Mouse (Mus musculus): ENCODE data around the gene Adssl1. TPM values are rescaled to one million over a fixed set of nuclear protein-coding genes. Genes with fewer than 3 reads are reported as not detected.
A peak's percentile ranks its signal among the peaks of the same experiment; 100 is the strongest.

Adssl1 gene
- polyA plus RNA-seq (2012; ENCODE audit: insufficient read depth, insufficient read length, missing spikeins) = 34.5 and 46.5 TPM in 2 replicates

DNA sequence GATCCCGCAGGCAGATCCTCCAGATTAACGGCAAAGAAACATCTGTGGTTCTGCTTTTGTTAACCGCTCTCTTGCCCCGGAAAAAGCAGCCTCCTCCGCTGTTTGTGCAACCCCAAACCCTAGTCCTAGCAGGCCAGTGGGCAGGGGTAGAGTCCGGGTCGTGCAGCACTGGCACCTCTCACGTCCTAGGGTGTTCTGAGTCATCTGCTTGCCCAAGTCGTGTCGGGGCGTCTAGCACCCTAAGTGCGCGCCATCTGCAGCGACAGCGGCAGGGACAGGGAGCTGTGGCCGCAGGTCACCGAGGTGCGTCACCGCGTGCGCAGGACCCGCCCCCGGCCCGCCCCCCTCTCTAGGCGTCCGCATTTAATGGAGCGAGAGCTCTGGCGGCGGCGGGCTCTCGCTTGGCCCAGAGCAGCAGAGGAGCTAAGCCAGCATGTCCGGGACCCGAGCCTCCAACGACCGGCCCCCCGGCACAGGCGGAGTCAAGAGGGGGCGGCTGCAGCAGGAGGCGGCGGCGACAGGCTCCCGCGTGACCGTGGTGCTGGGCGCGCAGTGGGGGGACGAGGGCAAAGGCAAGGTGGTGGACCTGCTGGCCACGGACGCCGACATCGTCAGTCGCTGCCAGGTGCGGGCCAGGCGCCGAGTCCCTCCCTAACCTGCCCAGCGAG is at the start of gene Adssl1:
Adssl1 (plus strand) TSS at position 360 of the 668 bp plus-strand sequence.
- H3K4me3 ChIP-seq (ENCODE audit: insufficient read depth, low read depth, low read length) = peak within 1 kb of the TSS; percentile 69
- peak within 1 kb of the TSS; percentile 82 for H3K27ac ChIP-seq (replicated peaks; ENCODE audit: low read depth, low read length)
- peaks cover 10% of the 10 kb centered on the region for H3K4me1 ChIP-seq (ENCODE audit: control insufficient read depth, insufficient read depth, insufficient read length, low read length)

DNA sequence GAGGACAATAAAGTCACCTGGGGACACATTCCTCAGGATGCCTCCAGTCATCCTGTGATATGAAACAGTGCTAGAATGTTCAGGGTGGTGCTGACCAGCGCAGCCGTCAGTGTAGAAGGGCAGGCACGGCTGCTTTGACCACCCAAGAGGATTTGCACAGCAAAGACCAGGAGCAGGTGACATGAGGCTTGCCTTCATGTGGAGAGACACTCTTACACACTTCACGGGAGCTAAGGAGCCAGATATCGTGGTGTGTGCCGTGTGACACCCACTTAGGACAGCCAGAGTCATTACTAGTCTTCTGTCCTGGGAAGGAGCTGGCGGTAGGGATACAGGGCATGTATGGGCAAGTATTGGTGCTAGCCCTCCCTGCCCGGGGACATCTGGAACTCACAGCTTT is 49.7 kb upstream of the Adssl1 start:
- no peak overlapping the region for H3K4me3 ChIP-seq (ENCODE audit: insufficient read depth, low read depth, low read length)
- no peak overlapping the region for H3K27ac ChIP-seq (replicated peaks; ENCODE audit: low read depth, low read length)
- H3K4me1 ChIP-seq (ENCODE audit: control insufficient read depth, insufficient read depth, insufficient read length, low read length) = no peaks in the 10 kb centered on the region

DNA sequence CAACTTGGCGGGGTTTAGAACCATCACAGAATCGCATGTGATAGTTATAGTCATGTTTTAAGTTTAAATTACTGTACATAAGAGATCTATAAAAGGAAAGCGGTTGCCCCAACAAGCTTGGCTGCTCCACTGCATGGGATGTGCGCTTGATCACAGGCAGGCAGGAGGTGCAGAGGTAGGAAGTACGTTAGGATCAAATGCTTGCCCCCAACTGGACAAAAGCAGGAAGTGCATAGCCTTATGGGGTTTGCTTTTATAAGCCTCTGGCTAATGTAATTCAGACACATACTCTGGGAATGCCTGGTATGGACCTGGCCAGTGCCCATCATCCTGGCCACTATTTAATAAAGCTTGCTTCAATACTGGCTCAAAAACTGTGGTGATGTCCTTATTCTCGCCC is 48.8 kb upstream of the Adssl1 start:
- Histone ChIP-seq H3K4me1 (ENCODE audit: control insufficient read depth, insufficient read depth, insufficient read length, low read length) (peaks cover 4% of the 10 kb centered on the region), H3K4me3 (ENCODE audit: insufficient read depth, low read depth, low read length) (no peak overlapping the region), H3K27ac (replicated peaks; ENCODE audit: low read depth, low read length) (no peak overlapping the region)

DNA sequence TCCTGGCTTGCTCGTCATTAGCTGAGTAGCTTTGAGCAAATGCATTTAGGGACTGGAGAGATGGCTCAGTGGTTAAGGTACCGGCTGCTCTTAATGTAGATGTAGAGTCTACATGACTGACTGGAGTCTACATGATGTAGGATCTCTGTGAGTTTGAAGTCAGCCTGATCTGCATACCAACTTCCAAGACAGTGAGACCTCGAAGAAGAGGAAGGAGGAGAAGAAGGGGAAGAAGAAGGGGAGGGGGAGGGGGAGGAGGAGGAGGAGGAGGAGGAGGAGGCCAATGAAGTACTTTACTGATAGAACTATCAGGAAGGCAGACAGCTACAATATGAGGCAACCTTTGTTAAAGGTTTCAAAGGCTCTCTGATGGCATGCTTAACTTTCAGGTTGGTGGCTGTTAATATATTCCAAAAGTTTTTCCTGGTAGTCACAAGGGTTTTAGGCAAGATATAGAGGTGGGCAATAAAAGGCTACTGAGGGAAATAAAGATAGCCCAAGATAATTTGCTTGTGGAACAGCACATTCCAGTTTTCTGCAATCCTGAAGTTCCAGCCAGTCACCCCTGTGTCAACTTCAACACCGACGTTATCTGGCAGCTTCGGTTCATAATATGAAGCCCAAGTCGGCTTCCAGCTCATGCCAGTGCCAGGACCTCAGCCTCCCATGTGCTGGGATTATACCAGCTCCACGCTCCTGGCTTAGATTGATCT is 44.4 kb upstream of the Adssl1 start:
- H3K4me1 ChIP-seq (ENCODE audit: control insufficient read depth, insufficient read depth, insufficient read length, low read length) = peaks cover 12% of the 10 kb centered on the region
- no peak overlapping the region for H3K27ac ChIP-seq (replicated peaks; ENCODE audit: low read depth, low read length)
- no peak overlapping the region for H3K4me3 ChIP-seq (ENCODE audit: insufficient read depth, low read depth, low read length)

DNA sequence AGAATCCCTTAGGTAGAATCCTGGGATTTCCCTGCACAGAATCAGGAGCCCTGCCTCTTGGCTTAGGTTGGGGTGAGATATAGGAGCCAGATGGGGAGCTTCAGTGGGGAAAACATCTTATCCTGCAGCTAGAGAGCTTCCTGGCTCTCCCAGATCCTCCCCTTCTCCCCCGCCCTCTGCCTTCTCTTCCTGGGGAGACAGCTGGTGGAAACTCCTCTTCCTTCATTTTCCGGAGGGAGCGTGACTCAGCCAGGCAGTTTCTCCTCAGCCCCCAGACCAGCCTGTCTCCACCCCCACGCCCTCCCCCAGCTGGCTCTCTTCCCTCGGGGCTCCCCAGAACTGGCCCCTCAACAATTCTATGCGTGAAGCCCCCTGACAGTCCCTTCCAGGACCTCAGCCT is 43.5 kb upstream of the Adssl1 start:
- Histone ChIP-seq H3K4me3 (ENCODE audit: insufficient read depth, low read depth, low read length) (no peak overlapping the region), H3K4me1 (ENCODE audit: control insufficient read depth, insufficient read depth, insufficient read length, low read length) (peaks cover 14% of the 10 kb centered on the region), H3K27ac (replicated peaks; ENCODE audit: low read depth, low read length) (no peak overlapping the region)

DNA sequence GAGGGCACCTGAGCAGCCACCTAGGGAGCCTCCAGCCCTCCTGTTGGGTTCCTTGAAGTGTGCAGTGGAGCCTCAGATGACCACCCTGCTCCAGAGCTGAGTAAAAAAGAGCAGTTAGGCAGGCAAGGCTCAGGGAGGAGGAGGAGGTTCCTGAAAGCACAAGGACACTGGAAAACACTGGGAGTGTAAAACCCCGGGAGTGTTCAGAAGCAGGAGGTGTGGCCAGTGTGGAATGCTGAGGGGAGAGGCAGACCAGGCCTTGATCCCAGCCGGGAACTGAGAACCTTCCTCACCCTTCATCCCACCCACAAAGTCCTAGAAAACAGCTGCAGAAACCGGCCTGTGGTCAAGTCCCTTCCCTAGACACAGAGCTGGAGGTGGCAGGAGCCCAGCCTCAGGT is 43.1 kb upstream of the Adssl1 start:
- H3K4me1 ChIP-seq (ENCODE audit: control insufficient read depth, insufficient read depth, insufficient read length, low read length) = peaks cover 14% of the 10 kb centered on the region
- H3K4me3 ChIP-seq (ENCODE audit: insufficient read depth, low read depth, low read length) = no peak overlapping the region
- H3K27ac ChIP-seq (replicated peaks; ENCODE audit: low read depth, low read length) = no peak overlapping the region

DNA sequence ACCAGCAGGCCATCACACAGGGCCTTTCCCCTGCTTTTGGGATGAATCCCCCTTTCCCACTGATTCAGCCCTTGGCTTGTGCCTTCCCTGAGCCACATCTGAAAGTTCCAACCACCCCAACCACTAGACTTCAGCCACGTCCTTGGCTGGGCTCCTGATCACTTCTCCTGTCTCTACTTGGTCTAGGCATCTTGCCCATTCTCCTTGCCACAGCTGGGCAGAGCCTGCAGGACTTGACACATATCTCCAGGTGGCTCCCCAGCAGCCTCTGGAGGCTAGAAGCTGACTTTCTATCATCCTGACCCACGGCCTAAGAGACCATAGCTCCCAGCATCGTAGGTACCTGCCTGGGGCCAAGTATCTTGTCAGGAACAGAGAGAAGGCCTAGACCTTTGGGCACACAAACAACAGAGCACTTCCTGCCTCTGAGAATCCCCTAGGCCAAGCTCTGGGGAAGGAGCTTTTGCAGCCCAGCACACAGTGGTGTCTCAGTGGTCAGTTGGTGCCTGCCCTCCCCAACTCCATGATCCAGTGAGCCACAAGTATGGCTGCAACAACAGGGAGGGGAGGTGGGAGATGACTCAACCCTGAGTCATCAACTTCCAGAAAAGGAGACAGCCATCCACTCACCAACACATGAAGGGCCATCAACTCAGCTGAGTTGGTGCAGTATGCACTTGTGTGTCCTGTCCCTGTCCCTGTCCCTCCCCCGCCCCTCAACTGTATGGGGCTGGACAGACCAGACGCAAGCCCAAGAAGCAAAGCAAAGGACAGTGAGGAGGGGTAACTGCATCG is 41.4 kb upstream of the Adssl1 start:
- Histone ChIP-seq H3K4me1 (ENCODE audit: control insufficient read depth, insufficient read depth, insufficient read length, low read length) (peaks cover 14% of the 10 kb centered on the region), H3K4me3 (ENCODE audit: insufficient read depth, low read depth, low read length) (no peak overlapping the region), H3K27ac (replicated peaks; ENCODE audit: low read depth, low read length) (no peak overlapping the region)

DNA sequence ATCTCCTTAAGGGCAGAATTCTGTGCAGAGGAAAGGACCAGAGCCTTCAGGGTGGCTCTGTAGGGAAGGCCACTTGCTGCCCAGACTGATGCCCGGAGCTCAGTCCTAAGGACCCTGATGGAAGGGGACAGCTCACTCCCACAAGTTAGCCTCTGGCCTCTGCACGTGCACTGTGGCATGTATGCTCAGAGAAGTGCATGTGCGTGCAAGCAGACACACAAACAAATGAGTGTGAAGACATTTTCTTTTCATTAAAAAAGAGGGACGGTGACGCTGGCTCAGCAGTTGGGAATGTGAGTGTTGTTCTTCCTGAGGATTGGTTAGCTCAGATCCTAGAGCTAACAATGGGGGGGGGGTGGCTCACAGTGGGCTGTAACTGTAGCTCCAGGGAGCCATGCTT is 40.4 kb upstream of the Adssl1 start:
- no peak overlapping the region for H3K27ac ChIP-seq (replicated peaks; ENCODE audit: low read depth, low read length)
- peaks cover 14% of the 10 kb centered on the region for H3K4me1 ChIP-seq (ENCODE audit: control insufficient read depth, insufficient read depth, insufficient read length, low read length)
- H3K4me3 ChIP-seq (ENCODE audit: insufficient read depth, low read depth, low read length) = no peak overlapping the region

DNA sequence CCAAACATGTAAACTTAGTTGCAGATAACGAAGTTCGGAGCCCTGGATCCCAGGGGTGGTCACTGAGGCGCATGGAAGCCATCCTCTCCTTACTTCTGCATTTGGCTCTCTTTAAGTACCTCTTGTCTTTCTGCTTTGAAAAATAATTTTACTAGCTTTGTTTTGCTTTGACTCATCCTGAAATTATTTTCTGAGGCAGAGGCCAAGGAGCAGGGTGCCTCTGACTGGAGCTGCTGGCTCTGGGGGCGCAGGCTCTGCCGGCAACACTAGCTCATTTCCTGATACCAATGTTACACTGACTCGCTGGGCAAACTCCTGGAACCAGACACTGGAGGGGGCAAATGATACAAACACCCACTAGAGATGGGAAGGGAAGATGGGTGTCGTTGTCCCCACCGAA is 39.9 kb upstream of the Adssl1 start:
- H3K27ac ChIP-seq (replicated peaks; ENCODE audit: low read depth, low read length) = no peak overlapping the region
- no peak overlapping the region for H3K4me3 ChIP-seq (ENCODE audit: insufficient read depth, low read depth, low read length)
- H3K4me1 ChIP-seq (ENCODE audit: control insufficient read depth, insufficient read depth, insufficient read length, low read length) = peaks cover 14% of the 10 kb centered on the region

DNA sequence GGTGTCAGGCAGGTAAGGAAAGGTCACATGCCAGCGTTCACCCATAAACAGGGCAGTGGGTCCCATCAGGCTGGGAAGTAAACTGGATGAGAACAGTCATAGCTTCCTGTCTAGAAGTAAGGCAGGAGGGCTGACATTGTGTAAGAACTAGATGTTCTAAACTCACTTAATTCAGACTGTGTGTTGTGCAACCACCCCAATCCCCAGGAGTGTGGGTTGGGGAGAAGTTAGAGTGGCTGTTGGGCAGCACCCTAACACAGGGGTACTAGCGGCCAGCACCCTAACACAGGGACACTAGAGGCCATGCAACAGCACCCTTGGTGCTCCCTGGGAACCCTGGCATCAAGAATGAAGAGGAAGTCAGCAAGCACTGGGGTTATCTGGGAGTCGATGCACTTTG is 38.7 kb upstream of the Adssl1 start:
- Histone ChIP-seq H3K27ac (replicated peaks; ENCODE audit: low read depth, low read length) (no peak overlapping the region), H3K4me3 (ENCODE audit: insufficient read depth, low read depth, low read length) (no peak overlapping the region), H3K4me1 (ENCODE audit: control insufficient read depth, insufficient read depth, insufficient read length, low read length) (peaks cover 9% of the 10 kb centered on the region)

DNA sequence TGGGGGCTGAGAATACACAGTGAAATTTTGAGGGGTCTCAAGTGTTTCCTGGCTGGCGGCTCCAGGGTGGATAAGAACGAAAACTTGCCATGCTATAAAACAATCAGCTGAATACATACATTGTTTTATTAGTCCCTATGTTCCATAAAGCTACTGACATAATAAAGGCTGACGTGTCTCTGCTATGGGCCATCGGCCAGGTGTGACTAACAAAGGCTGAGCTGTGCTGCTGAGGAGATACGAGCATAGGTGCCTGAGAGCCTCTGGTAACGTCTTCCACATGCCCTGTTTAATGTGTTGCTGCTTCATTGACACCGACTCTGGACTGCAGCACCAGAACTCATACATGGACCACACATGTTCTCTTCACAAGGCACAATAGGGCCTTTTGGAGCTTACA is 34.9 kb upstream of the Adssl1 start:
- Histone ChIP-seq H3K4me3 (ENCODE audit: insufficient read depth, low read depth, low read length) (no peak overlapping the region), H3K4me1 (ENCODE audit: control insufficient read depth, insufficient read depth, insufficient read length, low read length) (peaks cover 10% of the 10 kb centered on the region), H3K27ac (replicated peaks; ENCODE audit: low read depth, low read length) (no peak overlapping the region)

DNA sequence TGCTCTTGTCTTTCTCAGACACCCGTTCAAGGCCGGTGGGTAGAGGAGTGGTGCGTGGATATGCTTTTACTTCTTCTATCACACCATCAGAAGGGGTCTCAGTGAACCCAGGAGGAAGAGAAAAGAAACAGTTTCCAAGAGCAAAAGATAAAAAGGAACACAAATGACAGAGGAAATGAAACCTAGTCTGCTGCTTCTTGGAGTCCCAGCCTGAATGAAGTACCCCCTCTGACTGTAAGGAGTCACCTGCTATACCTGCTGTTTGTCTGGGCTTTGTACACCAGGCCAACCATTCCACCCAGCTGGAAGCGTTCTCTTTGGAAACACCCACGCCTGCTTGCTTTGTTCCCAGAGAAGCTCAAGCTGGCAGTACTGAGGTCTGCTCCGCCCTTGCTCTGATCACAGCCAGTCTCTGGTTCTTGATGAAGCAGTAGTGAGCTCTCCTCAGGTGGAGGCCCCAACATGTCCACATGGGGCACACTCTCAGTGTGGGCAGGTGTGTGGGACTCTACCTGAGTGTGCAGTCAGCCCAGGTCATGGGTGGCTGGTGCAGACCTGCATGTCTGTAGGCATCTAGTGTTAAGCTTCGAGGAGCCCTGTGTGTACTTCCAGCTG is 33.8 kb upstream of the Adssl1 start:
- Histone ChIP-seq H3K4me3 (ENCODE audit: insufficient read depth, low read depth, low read length) (no peak overlapping the region), H3K27ac (replicated peaks; ENCODE audit: low read depth, low read length) (no peak overlapping the region), H3K4me1 (ENCODE audit: control insufficient read depth, insufficient read depth, insufficient read length, low read length) (peaks cover 18% of the 10 kb centered on the region)

DNA sequence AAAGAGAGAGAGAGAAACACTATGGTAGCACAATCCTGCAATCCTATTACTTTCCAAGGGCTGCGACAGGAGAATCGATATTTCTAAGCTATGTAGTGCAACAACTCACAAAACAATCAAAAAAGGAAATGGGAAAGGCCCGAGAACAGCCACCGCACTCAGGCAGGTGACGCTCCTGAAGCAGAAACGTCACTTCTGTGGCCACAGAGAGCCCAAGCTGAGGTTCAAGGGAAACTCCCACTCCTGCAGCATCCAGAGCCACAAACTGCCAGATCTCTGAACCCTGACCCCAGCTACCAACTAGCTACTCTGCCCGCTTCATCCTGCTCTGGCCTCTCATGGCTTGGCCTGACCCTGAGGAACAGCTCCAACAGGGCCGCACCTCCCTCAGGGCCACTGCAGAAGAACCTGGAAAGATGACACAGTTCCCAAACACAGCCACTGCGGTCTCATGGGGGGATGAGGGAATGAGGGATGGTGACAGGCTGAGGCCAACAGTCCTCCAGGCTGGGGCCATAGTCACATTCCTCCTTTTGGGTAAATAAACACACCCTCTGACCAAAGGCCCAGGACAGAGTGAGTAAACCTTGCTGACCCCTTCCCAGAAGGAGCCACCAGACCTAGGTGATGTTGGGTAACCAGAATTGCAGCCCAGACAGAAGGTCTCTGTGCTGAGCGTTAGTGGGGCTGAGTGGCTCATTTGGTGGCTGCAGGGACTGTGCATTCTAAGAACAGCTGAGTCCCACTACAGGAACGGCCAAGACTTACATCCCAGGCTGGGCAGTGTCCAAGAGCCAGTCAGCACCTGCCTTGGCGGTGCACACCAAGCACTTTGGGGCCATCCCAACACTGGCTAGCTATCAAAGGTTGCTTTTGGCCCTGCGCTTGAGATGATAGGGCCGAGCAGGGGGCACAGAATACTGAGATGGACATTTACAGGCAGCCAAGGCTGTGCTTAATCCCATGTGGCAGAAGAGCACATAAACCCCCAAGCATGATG is 32.4 kb upstream of the Adssl1 start:
- Histone ChIP-seq H3K27ac (replicated peaks; ENCODE audit: low read depth, low read length) (0 out of 2 replicates have a peak overlapping the region, but pooled peaks have one; percentile 60), H3K4me3 (ENCODE audit: insufficient read depth, low read depth, low read length) (no peak overlapping the region), H3K4me1 (ENCODE audit: control insufficient read depth, insufficient read depth, insufficient read length, low read length) (peaks cover 30% of the 10 kb centered on the region)
